Mouse (Mus musculus) T-helper 17 cell (primary cell): ENCODE data around the gene Gcnt3.
"Not testable (repeated sequence)": the region's sequence is repeated elsewhere in the genome, so short reads cannot be mapped to it uniquely, and the experiment has no call there.

Source experiments
- in situ Hi-C, 2 experiments: fragments of 300-600 bp; cut with MboI, MseI; formaldehyde crosslinking; loops; 1 replicate in 1 of 2; 2 replicates in 1 of 2; pipeline ENCODE4 v1.15.1; 2025; ENCODE audit warnings: high pct_unique_total_duplicates in 2 of 2

The Gcnt3 gene

GRCm38 (mm10) chr9:70044865-70045264 lies 7.0 kb upstream of the Gcnt3 start:
- in situ Hi-C loops: no loop called here

- in situ Hi-C loops: no loop called here
These were observed 5.0 kb upstream of the Gcnt3 start for GRCm38 (mm10) chr9:70042935-70043334.

GRCm38 (mm10) chr9:70042137-70042536 lies 4.2 kb upstream of the Gcnt3 start:
- in situ Hi-C loops: no loop called here

GRCm38 (mm10) chr9:70040570-70040969 lies 2.7 kb upstream of the Gcnt3 start:
- in situ Hi-C loops: no loop called here

- in situ Hi-C loops: no loop called here
These were observed 1.9 kb upstream of the Gcnt3 start for GRCm38 (mm10) chr9:70039597-70040385.

GRCm38 (mm10) chr9:70036646-70037045 lies 1.2 kb downstream of the Gcnt3 start:
- in situ Hi-C loops: no loop called here

- in situ Hi-C loops: no loop called here
These were observed 3.2 kb downstream of the Gcnt3 start for GRCm38 (mm10) chr9:70034702-70035101.

GRCm38 (mm10) chr9:70033056-70033455 lies 4.8 kb downstream of the Gcnt3 start:
- in situ Hi-C loops: no loop called here

- in situ Hi-C loops: no loop called here
These were observed 5.7 kb downstream of the Gcnt3 start for GRCm38 (mm10) chr9:70032167-70032566.

GRCm38 (mm10) chr9:70025365-70026012 lies 12.4 kb downstream of the Gcnt3 start:
- in situ Hi-C loops: loop anchor here in 1 of 2 experiments (5.0 kb wide), 1 partner anchor 52 kb away; no protein-coding TSS in a partner anchor

GRCm38 (mm10) chr9:70024648-70025047 lies 13.2 kb downstream of the Gcnt3 start:
- in situ Hi-C loops: loop anchor here in 1 of 2 experiments (5.0 kb wide), 1 partner anchor 53 kb away; no protein-coding TSS in a partner anchor

GRCm38 (mm10) chr9:70023615-70024014 lies 14.3 kb downstream of the Gcnt3 start:
- in situ Hi-C loops: not testable (repeated sequence)

GRCm38 (mm10) chr9:70022083-70022482 lies 15.8 kb downstream of the Gcnt3 start:
- in situ Hi-C loops: no loop called here

GRCm38 (mm10) chr9:70021610-70022009 lies 16.3 kb downstream of the Gcnt3 start:
- in situ Hi-C loops: no loop called here

GRCm38 (mm10) chr9:70018879-70019278 lies 19.0 kb downstream of the Gcnt3 start:
- in situ Hi-C loops: no loop called here

- in situ Hi-C loops: no loop called here
These were observed 22.3 kb downstream of the Gcnt3 start for GRCm38 (mm10) chr9:70015632-70016031.

GRCm38 (mm10) chr9:70012408-70012901 lies 25.4 kb downstream of the Gcnt3 start, which contains the start of gene Gtf2a2:
Gene Gtf2a2, plus strand, starts transcription at chr9:70012550.
- in situ Hi-C loops: no loop called here

- in situ Hi-C loops: no loop called here
These were observed 26.1 kb downstream of the Gcnt3 start for GRCm38 (mm10) chr9:70011537-70012407.

GRCm38 (mm10) chr9:70010781-70011473 lies 27.0 kb downstream of the Gcnt3 start:
- in situ Hi-C loops: no loop called here

- in situ Hi-C loops: no loop called here
These were observed 28.1 kb downstream of the Gcnt3 start for GRCm38 (mm10) chr9:70009754-70010304.
